Mouse (Mus musculus): ENCODE measurements around the gene Il16.

Gene Il16

GRCm38 (mm10) chr7:83682640-83683274 is 62.8 kb downstream of the Il16 start:
- no peak for DNase-seq (ENCODE audit: low spot score in 2 of 2)

GRCm38 (mm10) chr7:83678506-83678905 is 67.0 kb downstream of the Il16 start:
- no peak for DNase-seq (ENCODE audit: low spot score in 2 of 2)

- no peak for DNase-seq (ENCODE audit: low spot score in 2 of 2)
These were observed 68.2 kb downstream of the Il16 start for GRCm38 (mm10) chr7:83677296-83677695.

- DNase-seq (ENCODE audit: low spot score in 2 of 2) = no peak
These were observed 69.8 kb downstream of the Il16 start for GRCm38 (mm10) chr7:83675545-83676254.

GRCm38 (mm10) chr7:83671573-83671972 is 74.0 kb downstream of the Il16 start:
- no peak for DNase-seq (ENCODE audit: low spot score in 2 of 2)

GRCm38 (mm10) chr7:83668724-83669123 is 76.8 kb downstream of the Il16 start:
- peak; percentile 45 to 70 for DNase-seq (ENCODE audit: low spot score in 2 of 2)

- no peak for DNase-seq (ENCODE audit: low spot score in 2 of 2)
These were observed 77.4 kb downstream of the Il16 start for GRCm38 (mm10) chr7:83667936-83668645.

GRCm38 (mm10) chr7:83666087-83666595 is 79.4 kb downstream of the Il16 start:
- no peak for DNase-seq (ENCODE audit: low spot score in 2 of 2)

- no peak for DNase-seq (ENCODE audit: low spot score in 2 of 2)
These were observed 82.7 kb downstream of the Il16 start for GRCm38 (mm10) chr7:83662711-83663375.

- DNase-seq (ENCODE audit: low spot score in 2 of 2) = no peak
These were observed 83.8 kb downstream of the Il16 start for GRCm38 (mm10) chr7:83661763-83662162.

GRCm38 (mm10) chr7:83661031-83661430 is 84.5 kb downstream of the Il16 start:
- DNase-seq (ENCODE audit: low spot score in 2 of 2) = no peak

- DNase-seq (ENCODE audit: low spot score in 2 of 2) = no peak
These were observed 85.2 kb downstream of the Il16 start for GRCm38 (mm10) chr7:83660273-83660691.

GRCm38 (mm10) chr7:83659159-83660065 is 86.1 kb downstream of the Il16 start:
- DNase-seq (ENCODE audit: low spot score in 2 of 2) = peak in 1 of 2 experiments; percentile 11

- no peak for DNase-seq (ENCODE audit: low spot score in 2 of 2)
These were observed 86.8 kb downstream of the Il16 start for GRCm38 (mm10) chr7:83658716-83659115.

GRCm38 (mm10) chr7:83654938-83655630 is 90.4 kb downstream of the Il16 start:
- no peak for DNase-seq (ENCODE audit: low spot score in 2 of 2)

- DNase-seq (ENCODE audit: low spot score in 2 of 2) = no peak
These were observed 91.3 kb downstream of the Il16 start for GRCm38 (mm10) chr7:83654196-83654595.

GRCm38 (mm10) chr7:83653605-83654051 is 91.9 kb downstream of the Il16 start:
- no peak for DNase-seq (ENCODE audit: low spot score in 2 of 2)

- no peak for DNase-seq (ENCODE audit: low spot score in 2 of 2)
These were observed 93.0 kb downstream of the Il16 start for GRCm38 (mm10) chr7:83652498-83652897.

GRCm38 (mm10) chr7:83650638-83651037 is 94.9 kb downstream of the Il16 start:
- DNase-seq (ENCODE audit: low spot score in 2 of 2) = no peak

- no peak for DNase-seq (ENCODE audit: low spot score in 2 of 2)
These were observed 96.7 kb downstream of the Il16 start for GRCm38 (mm10) chr7:83648807-83649206.
